ENCODE assay signal across 9 mouse cellular contexts in genomic region chr14:8156947-8157346, GRCm38 (mm10). TPM values are rescaled to one million over a fixed set of nuclear protein-coding genes. Genes with fewer than 3 reads are reported as not detected.
DNase-seq lines count a peak whose midpoint lies in the region; TF ChIP-seq lines count a peak whose summit lies in the region.
"Had no signal": no experiment of that assay in that cellular context is flagged by ENCODE, and none has a peak within 500 bp of the region (broad histone marks: within the 10 kb centered on the region; RNA-seq: fewer than 3 reads in every experiment).

No protein-coding gene starts in this region.

- intact Hi-C loops in left cerebral cortex, adult 2 months (cut with DNase I), result no loop called here
- intact Hi-C loops in left cerebral cortex, postnatal 36 days (cut with DNase I), result loop anchor here (2.0 kb wide), 1 partner anchor 62 kb away; no protein-coding TSS in a partner anchor

- H3K27ac ChIP-seq in left cerebral cortex, adult 2 months, result no peak overlapping the region
- H3K27ac ChIP-seq: embryonic facial prominence, embryonic 13.5 days had no signal

- peak; percentile 46 for TF ChIP-seq CTCF in left cerebral cortex, adult 2 months (IDR thresholded peaks at IDR 0.05)

- DNase-seq in left cerebral cortex, adult 2 months (ENCODE audit: extremely low spot score in 1 of 2, low spot score in 2 of 2), result no peak
- no peak for DNase-seq in left cerebral cortex, postnatal 36 days (ENCODE audit: low spot score in 2 of 2)
- DNase-seq in CD4-positive, CD25-positive, alpha-beta regulatory T cell, adult 2 months (ENCODE audit: low read depth, low spot score), result peak; percentile 48
- DNase-seq in Muller cell, postnatal 12 days (ENCODE audit: inconsistent ontology term), result peak; percentile 24
- peak; percentile 49 for DNase-seq in induced T-regulatory cell, adult 2 months (ENCODE audit: low read depth)
- DNase-seq in right cerebral cortex, postnatal 36 days (ENCODE audit: low spot score in 2 of 2), result no peak
- DNase-seq in heart, adult 9 months (ENCODE audit: low spot score in 2 of 2), result no peak
- DNase-seq in cerebellum, postnatal 4 days (ENCODE audit: low spot score in 2 of 2), result no peak

- no peak overlapping the region for H3K4me3 ChIP-seq in left cerebral cortex, adult 2 months
- H3K4me3 ChIP-seq: embryonic facial prominence, embryonic 13.5 days had no signal

RNA-seq across cellular contexts. Expression of gene Pdhb, which starts 15.9 kb away (rescaled TPM):
- total RNA-seq in left cerebral cortex, adult 2 months (2021), result 100 to 1,000 TPM; 159 to 168 TPM
- total RNA-seq in left cerebral cortex, postnatal 36 days (2021), result 100 to 1,000 TPM; 160 to 164 TPM

RNA-seq across cellular contexts. Expression of gene Kctd6, which starts 57.0 kb away (rescaled TPM):
- 10 to 100 TPM; 41.5 to 42.1 TPM for total RNA-seq in left cerebral cortex, adult 2 months (2021)
- total RNA-seq in left cerebral cortex, postnatal 36 days (2021), result 10 to 100 TPM; 36.5 to 40.9 TPM

RNA-seq across cellular contexts. Expression of gene Pxk, which starts 58.9 kb away (rescaled TPM):
- 10 to 100 TPM; 34.5 to 36.6 TPM for total RNA-seq in left cerebral cortex, adult 2 months (2021)
- total RNA-seq in left cerebral cortex, postnatal 36 days (2021), result 10 to 100 TPM; 27.9 to 37.0 TPM

Comparison
In these comparisons a context has a peak if more than half of its experiments do, and no peak if none do; other contexts are left out.
1. DNase-seq: peak in CD4-positive, CD25-positive, alpha-beta regulatory T cell, adult 2 months (single experiment), Muller cell, postnatal 12 days (single experiment) and induced T-regulatory cell, adult 2 months (single experiment); none in left cerebral cortex, adult 2 months (0 of 2), left cerebral cortex, postnatal 36 days (0 of 2), right cerebral cortex, postnatal 36 days (0 of 2), heart, adult 9 months (0 of 2) and cerebellum, postnatal 4 days (0 of 2).